Mouse (Mus musculus): ENCODE results near the gene Fbxl17. TPM values are rescaled to one million over a fixed set of nuclear protein-coding genes. Genes with fewer than 3 reads are reported as not detected.

Gene Fbxl17
- total and polyA plus RNA-seq, 3 experiments = 5.0 to 9.7 TPM; not detected in 1

DNA sequence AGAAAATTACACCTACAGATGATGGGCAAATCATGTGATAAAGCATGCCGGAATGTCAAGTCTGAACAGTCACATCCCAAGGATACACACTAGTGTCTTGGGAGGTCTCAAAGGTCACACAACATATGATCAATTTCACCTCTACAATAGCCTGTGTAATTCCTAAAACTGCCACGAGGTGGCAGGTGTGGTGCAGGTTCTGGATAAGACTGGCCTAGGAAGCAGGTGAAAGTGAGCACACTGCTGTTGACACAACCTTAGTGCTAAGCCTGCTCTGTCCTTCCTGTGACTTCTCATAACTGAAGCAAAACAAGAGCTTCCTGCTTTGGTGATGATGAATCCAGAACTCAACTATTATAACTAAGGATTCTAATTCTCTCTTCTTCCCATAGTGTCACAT, 175.8 kb downstream of the Fbxl17 start:
- H3K79me2 ChIP-seq (ENCODE audit: control insufficient read depth, insufficient read depth, low read length, poor library complexity) = no peaks in the 10 kb centered on the region
- TF ChIP-seq E2F4 (IDR thresholded peaks at IDR 0.05; ENCODE audit: borderline replicate concordance, low read depth, low read length) (no peak), MAX (IDR thresholded peaks at IDR 0.05; ENCODE audit: low read length) (no peak), SMC3 (IDR thresholded peaks at IDR 0.05; ENCODE audit: low read depth, low read length) (peak; percentile 89), ZC3H11A (IDR thresholded peaks at IDR 0.05; ENCODE audit: low read depth, low read length) (peak; percentile 74), CTCF (IDR thresholded peaks at IDR 0.05 in 2 of 3, conservative IDR thresholded peaks at IDR 0.05 in 1 of 3; ENCODE audit: control insufficient read depth in 1 of 3, insufficient read depth in 1 of 3, low read depth in 2 of 3, low read length in 3 of 3, poor library complexity in 1 of 3, severe bottlenecking in 1 of 3) (peak; percentile 66 to 98 (median 87)), TBP (IDR thresholded peaks at IDR 0.05; ENCODE audit: low read depth, low read length) (no peak), RAD21 (IDR thresholded peaks at IDR 0.05; ENCODE audit: low read depth, low read length) (peak; percentile 79)
- DNase-seq (ENCODE audit: low read depth, low spot score) = peak; percentile 76
- no peak overlapping the region for H3K27ac ChIP-seq (ENCODE audit: control insufficient read depth, low read depth, low read length)
- no peaks in the 10 kb centered on the region for H3K9me3 ChIP-seq (replicated peaks; ENCODE audit: insufficient read depth, low read length)
- no peaks in the 10 kb centered on the region for H3K36me3 ChIP-seq (ENCODE audit: control insufficient read depth in 1 of 2, insufficient read depth in 2 of 2, low read length in 2 of 2)
- H3K4me1 ChIP-seq (ENCODE audit: control insufficient read depth in 1 of 2, insufficient read depth in 2 of 2, low read length in 2 of 2) = no peaks in the 10 kb centered on the region
- H3K4me3 ChIP-seq (ENCODE audit: control insufficient read depth in 1 of 2, insufficient read depth in 1 of 2, low read depth in 2 of 2, low read length in 2 of 2) = no peak overlapping the region
- H3K27me3 ChIP-seq (ENCODE audit: control insufficient read depth in 1 of 2, insufficient read depth in 2 of 2, low read length in 2 of 2) = no peaks in the 10 kb centered on the region
- no peak overlapping the region for H3K9ac ChIP-seq (ENCODE audit: control insufficient read depth, low read depth, low read length, poor library complexity, severe bottlenecking)

GRCm38 (mm10) chr17:63322846-63323245, 177.0 kb downstream of the Fbxl17 start:
- Histone ChIP-seq H3K4me1 (ENCODE audit: control insufficient read depth in 1 of 2, insufficient read depth in 2 of 2, low read length in 2 of 2) (no peaks in the 10 kb centered on the region), H3K9me3 (replicated peaks; ENCODE audit: insufficient read depth, low read length) (no peaks in the 10 kb centered on the region), H3K27me3 (ENCODE audit: control insufficient read depth in 1 of 2, insufficient read depth in 2 of 2, low read length in 2 of 2) (no peaks in the 10 kb centered on the region), H3K9ac (ENCODE audit: control insufficient read depth, low read depth, low read length, poor library complexity, severe bottlenecking) (no peak overlapping the region), H3K4me3 (ENCODE audit: control insufficient read depth in 1 of 2, insufficient read depth in 1 of 2, low read depth in 2 of 2, low read length in 2 of 2) (no peak overlapping the region), H3K27ac (ENCODE audit: control insufficient read depth, low read depth, low read length) (no peak overlapping the region), H3K36me3 (ENCODE audit: control insufficient read depth in 1 of 2, insufficient read depth in 2 of 2, low read length in 2 of 2) (no peaks in the 10 kb centered on the region), H3K79me2 (ENCODE audit: control insufficient read depth, insufficient read depth, low read length, poor library complexity) (no peaks in the 10 kb centered on the region)
- TF ChIP-seq RAD21 (IDR thresholded peaks at IDR 0.05; ENCODE audit: low read depth, low read length) = no peak
- TF ChIP-seq POLR2A (IDR thresholded peaks at IDR 0.05; ENCODE audit: control insufficient read depth in 1 of 2, insufficient read depth in 1 of 2, low read depth in 1 of 2, low read length in 2 of 2, poor library complexity in 1 of 2) = no peak
- no peak for TF ChIP-seq MEF2A (IDR thresholded peaks at IDR 0.05; ENCODE audit: extremely low read depth, insufficient replicate concordance, low read depth, low read length, poor library complexity, severe bottlenecking)
- no peak for TF ChIP-seq JUND (IDR thresholded peaks at IDR 0.05; ENCODE audit: low read depth, low read length)
- TF ChIP-seq NELFE (IDR thresholded peaks at IDR 0.05; ENCODE audit: low read depth, low read length) = no peak
- no peak for TF ChIP-seq MXI1 (IDR thresholded peaks at IDR 0.05; ENCODE audit: low read depth, low read length)
- no peak for TF ChIP-seq TBP (IDR thresholded peaks at IDR 0.05; ENCODE audit: low read depth, low read length)
- no peak for TF ChIP-seq RCOR1 (IDR thresholded peaks at IDR 0.05; ENCODE audit: low read depth, low read length)
- no peak for TF ChIP-seq USF2 (IDR thresholded peaks at IDR 0.05; ENCODE audit: borderline replicate concordance in 1 of 2, insufficient read depth in 1 of 2, low read depth in 1 of 2, low read length in 2 of 2)
- TF ChIP-seq HCFC1 (IDR thresholded peaks at IDR 0.05; ENCODE audit: low read depth, low read length) = no peak
- TF ChIP-seq CHD1 (IDR thresholded peaks at IDR 0.05; ENCODE audit: low read depth, low read length) = no peak
- TF ChIP-seq NRF1 (IDR thresholded peaks at IDR 0.05; ENCODE audit: insufficient read depth, low read depth, low read length, poor library complexity, severe bottlenecking) = no peak
- no peak for TF ChIP-seq MAFK (IDR thresholded peaks at IDR 0.05; ENCODE audit: borderline replicate concordance, low read depth, low read length)
- no peak for TF ChIP-seq ELF1 (IDR thresholded peaks at IDR 0.05; ENCODE audit: low read depth, low read length)
- no peak for TF ChIP-seq SIN3A (IDR thresholded peaks at IDR 0.05; ENCODE audit: low read length)
- TF ChIP-seq UBTF (IDR thresholded peaks at IDR 0.05; ENCODE audit: borderline replicate concordance, insufficient read depth, low read depth, low read length) = no peak
- DNase-seq (ENCODE audit: low read depth, low spot score) = no peak

Measured in MEL (cell line).